Mouse (Mus musculus) erythroid progenitor cell, adult 5-6 weeks (primary cell): ENCODE measurements around the gene Aplp2. TPM values are rescaled to one million over a fixed set of nuclear protein-coding genes. Genes with fewer than 3 reads are reported as not detected.

Experiments
- ATAC-seq: replicated peaks from 2 replicates; pipeline ENCODE4 v1.8.0; 2016; ENCODE audit warnings: moderate number of reproducible peaks, mild to moderate bottlenecking, moderate TSS enrichment, inconsistent platforms; ENCODE audit not compliant: poor library complexity, low FRiP score, severe bottlenecking
- total RNA-seq, 2 experiments: library from RNA; stranded (forward) in 1 of 2; stranded (reverse) in 1 of 2; fragments of 150-400 nt in 1 of 2; fragments of 186-747, 209-891 nt in 1 of 2; gene quantifications; 2 replicates each; pipeline versions ENCODE4 v1.2.3 to v1.2.4; 2015 to 2017; ENCODE audit warnings: low replicate concordance in 2 of 2

Gene Aplp2
- total RNA-seq, 2 experiments from 2014 or later: 297 to 428 TPM

DNA sequence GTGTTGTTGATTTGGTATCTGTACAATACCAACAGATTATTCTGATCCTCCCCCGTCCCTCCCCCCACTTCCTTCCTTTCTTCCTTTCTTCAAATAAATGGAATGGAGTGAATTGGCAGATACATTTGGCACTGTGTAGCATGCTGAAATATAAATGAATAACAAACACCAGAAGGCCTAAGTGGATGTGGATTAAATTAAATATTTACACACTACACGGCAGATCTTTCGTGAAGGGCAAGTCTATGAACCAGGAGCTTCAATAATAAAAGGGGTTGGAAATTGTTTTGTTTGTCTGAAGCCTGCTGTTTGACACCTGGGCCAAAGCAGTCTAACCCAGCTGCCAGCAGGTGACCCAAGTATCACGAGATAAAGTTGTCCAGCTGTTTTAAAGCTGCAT lies 23.4 kb upstream of the Aplp2 start:
- no peak for ATAC-seq

DNA sequence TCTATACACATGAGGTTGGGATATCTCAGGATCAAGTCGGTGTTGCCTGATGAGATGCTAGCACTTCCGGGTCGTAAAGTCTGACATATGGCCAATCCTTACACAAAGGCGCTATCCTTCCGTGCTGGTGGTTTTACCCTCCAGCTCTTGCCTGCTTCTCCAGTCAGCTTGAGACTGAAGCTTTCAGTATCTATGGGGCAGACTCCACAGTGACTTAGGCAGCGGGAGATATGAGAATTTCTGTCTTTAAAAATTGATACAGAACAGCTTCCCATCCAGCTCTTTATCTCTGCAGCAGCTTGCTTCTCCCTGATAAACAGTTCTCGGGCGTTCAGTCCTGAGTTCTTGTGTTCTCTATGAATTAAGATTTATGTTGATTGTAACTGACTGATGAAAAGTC lies 14.9 kb upstream of the Aplp2 start:
- peak; percentile 81 for ATAC-seq

DNA sequence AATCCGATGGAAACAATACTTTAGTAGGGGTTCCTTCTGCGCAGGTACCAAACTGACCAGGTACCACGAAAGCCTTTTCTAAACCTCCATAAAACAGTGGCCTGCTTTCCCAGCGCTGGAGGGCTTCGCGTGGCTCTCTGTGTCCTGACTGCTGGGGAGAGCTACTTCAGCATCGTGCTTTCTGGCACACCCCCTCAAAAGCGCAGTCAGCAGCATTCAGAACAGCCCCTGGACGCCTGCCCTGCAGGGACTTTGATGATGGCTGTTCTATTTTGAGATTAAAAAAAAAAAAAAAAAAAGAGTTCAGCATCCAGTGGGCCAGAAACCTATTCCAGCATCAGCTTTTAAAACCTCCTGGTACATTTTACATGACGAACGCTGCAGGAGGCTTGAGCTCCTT lies 14.2 kb upstream of the Aplp2 start:
- no peak for ATAC-seq

DNA sequence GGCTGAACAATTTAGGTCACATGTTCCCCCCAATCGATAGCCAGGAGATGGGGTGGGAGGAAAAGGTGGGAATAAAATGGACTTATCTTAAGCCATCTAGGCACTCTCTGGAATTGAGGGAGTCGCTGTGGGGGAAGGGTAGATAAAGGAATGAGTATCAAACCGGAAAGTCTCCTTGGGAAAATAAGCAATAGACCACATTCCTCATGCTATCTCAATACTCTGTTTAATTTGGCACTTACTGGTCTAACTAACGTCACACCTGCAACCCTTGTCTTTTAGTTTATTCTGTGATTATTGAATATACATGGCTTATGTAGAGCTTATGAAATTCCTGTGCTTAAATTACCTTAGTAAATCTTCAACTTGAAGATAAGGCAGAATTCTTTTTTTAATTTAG lies 11.9 kb upstream of the Aplp2 start:
- no peak for ATAC-seq

DNA sequence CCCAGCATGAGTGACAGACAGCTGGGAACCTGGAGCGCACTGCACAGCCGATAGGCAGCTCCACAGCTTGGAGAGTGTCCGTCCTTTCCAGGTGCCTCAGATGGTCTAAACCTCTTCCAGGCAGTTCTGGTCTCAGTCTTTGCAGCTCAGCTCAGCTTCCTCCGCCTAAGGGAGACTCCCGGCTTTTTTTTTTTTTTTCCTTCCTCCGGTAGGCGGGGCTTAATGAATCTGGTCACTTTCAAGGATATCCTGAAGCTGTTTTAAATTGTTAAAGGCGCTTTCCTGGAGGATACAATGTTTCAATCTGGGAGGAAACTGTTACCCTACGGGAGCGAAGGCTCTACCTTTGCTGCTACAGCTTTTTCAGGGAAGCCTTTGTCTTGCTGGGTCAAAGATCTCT lies 9.6 kb upstream of the Aplp2 start:
- no peak for ATAC-seq

DNA sequence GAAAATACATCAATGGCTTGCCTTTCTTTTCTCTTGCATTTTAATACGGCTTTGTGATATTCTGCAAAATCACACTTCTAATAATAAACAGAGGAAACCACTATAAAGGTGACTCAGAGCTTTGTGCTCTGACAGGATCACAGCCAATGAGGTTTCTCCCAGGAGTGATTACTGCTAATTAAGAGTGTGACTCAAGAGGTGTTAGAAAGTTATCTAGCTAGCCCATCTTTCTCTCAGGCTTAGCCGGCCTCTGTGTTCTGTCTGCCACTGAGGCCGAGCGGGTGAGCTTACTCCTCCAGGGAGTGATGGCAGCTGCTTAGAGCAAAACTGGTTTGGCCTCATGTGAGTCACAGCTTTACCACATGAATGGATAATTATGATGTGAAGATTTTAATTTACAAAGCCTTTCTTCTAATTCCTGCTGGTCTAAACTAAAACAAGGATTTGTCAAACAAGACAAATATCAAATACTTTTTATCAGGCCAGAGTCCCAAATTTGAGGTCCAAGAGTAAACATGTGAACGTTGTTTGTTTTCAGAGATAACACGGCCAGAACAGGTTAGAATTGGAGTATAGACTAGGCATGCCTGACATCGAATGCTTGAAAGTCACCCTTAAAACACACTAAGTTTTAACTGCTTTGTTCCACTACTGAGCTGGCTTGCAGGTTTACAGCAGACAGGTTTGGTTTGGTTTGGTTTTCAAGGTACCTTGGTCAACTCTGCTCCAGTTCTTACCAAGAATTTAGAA lies 6.2 kb upstream of the Aplp2 start:
- no peak for ATAC-seq

DNA sequence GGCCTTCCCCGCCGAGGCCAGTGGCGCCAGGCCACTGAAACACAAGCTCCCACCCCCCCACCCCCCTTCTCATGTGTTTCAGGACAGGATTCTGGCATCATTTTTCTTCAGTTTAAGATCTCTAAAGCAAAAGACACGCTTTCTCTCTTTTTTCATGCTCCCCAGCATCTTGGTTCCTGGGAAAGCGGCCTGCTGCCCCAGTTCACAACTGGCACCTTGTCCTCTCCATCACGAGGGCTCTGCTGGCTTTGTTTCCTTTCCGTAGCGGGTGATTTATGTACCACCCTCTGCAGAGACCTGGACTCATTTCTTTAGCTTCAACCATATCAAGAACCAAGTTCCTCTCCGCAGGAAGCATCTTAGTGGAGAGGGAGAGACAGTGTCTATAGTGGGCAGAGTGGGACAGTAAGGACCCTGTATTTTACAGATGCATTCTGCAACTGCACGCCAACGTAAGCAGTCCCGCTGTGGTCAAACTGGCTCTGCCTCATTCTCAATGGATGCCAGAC lies 939 bp upstream of the Aplp2 start:
- no peak for ATAC-seq

DNA sequence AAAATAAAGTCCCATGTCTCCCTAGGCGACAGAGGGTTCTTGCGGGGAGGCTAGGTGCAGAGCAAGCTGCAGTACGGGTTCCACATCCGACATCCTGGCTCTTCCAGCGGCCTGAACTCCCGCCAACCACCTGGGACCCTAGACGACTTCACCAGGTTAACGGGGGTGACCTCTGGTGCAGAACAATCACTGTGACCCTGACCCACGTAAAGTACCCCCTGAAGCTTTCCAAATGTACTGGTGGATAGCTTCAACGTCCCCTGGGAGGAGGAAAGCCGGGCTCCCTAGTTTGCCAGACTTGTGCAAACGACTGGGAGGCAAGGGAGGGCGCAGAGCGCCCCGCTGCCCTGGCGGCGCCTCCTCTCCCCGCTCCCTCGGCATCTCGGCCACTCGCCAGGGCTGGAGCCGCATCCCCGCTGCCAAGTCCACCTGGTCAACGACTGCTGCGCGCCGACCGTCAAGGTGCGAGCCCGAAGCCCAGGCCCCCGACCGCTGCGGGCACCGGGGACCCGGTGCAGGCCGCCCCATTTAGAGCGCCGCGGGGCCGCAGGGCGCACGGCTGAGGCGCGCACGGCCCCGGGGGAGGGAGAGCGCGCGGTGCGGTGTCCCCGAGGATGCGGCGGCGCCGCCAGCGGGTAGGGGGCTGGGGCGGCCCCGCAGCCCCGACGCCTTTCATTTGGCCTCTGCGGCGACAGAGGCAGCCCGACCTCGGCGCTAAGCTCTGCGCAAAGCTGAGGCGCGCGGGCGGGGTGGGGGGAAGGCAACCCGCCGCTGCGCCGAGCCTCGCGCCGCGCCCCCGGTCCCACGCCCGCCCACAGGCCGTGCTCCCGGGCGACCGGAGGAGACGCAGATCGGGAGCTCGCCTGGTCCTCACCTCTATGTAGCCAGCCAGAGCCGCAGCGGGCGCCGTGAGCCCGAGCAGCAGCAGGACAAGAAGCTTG lies 596 bp downstream of the Aplp2 start:
- 0 out of 2 replicates have a peak, but pooled peaks have one; percentile 26 for ATAC-seq

DNA sequence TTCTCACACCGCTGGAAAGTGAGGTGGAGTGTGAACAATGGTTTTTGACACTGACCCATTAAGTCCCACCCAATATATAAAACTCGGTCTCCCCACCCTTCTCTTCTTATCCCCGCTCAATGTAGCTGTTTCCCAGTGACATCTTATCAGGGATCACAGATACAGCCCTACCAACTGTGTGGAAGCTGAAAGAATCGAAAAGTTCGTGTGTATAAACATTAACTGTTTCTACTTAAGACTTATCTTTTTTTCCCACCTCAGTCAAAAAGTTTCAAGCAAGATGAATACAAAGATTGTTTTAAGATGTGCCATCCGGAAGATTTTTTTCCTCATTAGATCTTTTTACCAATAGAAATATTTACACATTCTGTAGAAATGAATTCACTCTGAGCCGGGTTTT lies 1.5 kb downstream of the Aplp2 start:
- no peak for ATAC-seq

DNA sequence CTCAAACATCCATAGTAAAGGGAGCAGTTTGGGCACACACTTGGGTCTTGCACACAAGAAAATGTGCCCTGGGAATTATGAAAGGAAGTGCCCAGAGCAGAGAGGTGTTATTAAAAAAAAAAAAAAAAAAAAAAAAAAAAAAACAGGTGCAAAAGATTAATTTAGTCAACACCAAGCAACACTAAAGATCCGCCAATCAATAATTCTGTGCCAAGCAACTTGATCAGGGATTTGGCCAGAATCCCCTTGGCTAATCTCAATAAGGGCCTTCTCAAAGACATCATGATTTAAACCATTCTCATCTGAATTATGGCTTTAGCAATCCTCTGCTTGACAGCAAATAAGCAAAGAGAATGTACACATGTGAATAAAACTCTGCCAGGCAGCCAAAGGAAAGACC lies 2.1 kb downstream of the Aplp2 start:
- ATAC-seq: no peak

DNA sequence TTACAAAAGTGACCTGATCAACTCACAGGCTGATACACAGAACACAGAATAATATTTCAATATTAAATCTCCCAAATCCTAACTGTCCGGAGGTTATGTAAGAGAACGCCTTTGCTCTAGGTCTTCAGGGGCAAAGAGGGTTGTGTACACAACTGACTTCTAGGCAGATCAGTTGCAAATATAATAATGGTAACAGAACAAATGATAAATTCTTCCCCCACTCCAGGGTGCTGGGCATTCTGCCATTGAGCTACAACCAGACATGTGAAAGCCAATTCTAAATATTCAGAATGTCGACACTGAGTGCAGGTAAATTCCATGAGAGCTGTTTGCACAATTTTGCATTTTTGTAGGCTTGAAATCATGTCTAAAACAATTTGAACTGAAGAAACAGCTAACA lies 3.9 kb downstream of the Aplp2 start:
- ATAC-seq: no peak

DNA sequence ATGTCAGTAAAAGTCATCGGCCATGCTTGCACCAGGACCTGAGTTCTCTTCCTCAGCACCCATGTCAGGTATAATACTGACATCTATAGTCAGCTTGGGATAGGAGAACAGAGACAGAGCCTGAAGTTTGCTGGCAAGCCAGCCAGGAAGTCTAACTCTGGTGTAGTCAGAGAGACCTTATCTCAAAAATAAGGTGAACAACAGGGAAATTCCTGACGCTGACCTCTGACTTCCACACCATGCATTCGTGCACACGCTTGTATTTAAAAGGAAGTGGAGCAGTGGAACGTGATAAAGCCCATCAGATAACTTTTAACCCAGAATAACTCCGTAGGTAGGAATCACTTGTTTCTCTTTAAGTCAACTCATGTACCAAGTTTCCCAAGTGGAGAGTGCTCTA lies 6.9 kb downstream of the Aplp2 start:
- ATAC-seq: no peak

DNA sequence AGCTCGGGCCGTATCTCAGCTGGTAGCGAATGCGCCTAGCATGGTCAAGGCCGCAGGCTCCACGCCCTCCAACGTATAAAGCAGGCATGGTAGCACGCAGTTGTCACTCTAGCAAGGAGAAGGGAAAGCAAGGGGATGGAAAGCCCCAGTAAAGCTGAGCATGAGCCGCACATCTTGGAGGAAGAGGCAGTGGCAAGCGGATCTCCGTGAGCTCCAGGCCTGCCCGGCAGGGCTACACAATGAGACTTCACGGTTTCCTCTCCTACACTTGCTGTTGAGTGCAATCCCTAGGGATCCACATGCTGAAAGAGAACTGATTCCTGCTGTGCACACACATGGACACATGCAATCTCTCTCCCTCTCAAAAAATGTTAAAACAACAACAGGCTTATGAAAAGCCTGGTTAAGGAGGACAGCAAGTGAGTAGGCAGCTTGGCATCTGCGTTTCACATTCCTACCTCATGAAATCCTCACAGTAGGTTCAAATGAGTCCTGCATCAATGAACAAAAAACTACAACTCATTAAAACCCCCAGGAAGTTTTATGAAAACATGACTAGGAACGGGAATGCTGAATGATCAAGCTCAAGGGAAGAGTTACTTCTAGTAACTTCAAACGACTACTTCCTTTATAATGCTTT lies 7.9 kb downstream of the Aplp2 start:
- ATAC-seq: no peak

DNA sequence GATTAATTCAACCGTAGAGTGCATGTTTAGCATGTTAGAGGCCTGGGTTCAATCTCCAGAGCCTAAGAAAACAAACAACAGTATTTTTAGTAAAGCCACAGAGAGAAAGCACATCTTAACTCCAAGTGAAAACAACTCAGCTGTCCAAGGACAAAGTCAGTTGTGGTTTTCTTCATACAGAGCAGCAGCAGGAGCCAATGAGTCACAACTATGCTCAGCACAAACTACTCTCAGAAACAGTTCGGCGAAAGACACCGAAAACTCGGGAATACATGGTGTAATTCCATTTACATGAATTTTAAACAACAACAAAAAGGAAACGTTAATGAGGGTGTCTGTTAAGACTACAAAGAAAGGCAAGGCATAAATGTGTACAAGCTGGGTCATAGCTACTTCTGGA lies 8.5 kb downstream of the Aplp2 start:
- ATAC-seq: no peak

DNA sequence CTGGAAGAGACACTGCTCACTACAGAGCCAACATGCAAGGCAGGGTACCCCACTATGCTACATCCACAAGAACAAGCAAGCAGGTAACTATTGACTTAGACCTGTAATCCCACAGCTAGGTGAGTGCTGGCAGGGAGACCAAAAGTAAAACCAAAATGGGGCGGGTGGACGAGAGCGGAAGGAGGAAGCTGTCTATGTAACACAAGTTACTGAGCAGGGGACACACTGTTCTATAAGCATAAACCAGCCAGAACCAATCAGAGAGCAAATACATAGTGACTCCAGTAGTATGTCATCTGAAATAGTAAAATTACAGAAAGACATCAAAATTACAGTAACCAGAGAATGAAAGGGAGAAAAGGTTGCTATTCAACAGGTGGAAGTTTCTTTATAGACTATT lies 13.0 kb downstream of the Aplp2 start:
- no peak for ATAC-seq

DNA sequence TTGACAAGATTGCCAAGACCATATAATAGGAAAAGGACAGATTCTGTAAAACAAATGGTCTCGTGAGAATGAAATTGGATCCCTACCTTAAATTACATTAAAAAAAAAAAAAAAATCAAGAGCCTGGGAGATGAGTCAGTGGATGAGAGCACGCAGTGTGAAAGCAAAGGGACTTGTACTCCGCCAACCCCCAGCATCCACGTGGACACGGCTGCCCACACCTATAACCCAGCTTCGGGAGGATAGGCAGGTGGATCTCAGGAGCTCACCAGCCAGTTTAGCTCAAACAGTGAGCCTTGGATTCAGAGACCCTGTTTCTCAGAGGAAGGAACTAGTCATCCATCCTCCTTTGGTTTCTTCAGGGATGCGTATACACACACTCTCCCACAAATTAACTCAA lies 13.8 kb downstream of the Aplp2 start:
- ATAC-seq: no peak

DNA sequence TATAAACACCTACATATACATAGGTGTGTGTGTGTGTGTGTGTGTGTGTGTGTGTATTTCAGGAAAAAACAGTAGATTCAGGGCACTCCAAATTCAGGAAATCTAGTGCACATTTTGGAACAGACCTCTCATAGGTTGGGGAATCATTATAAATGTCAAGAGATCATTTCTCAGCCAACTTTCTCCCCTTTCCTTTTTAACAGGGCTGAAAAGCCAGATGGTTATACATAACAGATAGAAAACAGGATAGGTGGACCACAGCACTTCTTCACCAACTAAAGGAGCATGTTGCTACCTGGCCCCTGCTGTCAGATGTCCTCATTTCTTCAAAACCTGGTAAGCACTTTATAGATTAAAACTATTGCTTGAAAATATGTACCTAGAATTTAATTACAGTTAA lies 14.9 kb downstream of the Aplp2 start:
- no peak for ATAC-seq

DNA sequence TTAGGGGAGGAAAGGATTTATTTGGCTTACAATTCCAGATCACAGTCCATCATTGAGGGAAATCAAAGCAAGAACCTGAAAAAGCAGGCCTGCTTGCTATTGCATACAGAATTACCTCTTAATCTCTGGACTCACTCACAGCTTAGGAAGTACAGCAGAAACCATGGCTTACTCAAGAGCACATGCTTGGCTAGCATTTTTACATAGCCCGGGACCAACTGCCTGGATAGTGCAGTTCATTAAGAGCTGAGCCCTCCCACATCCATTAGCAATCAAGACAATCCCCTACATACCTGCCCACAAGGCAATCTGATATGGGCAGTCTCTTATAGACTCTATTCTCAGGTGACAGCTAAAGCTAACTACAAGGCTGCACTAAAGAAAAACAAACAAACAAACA lies 16.0 kb downstream of the Aplp2 start:
- ATAC-seq: no peak

DNA sequence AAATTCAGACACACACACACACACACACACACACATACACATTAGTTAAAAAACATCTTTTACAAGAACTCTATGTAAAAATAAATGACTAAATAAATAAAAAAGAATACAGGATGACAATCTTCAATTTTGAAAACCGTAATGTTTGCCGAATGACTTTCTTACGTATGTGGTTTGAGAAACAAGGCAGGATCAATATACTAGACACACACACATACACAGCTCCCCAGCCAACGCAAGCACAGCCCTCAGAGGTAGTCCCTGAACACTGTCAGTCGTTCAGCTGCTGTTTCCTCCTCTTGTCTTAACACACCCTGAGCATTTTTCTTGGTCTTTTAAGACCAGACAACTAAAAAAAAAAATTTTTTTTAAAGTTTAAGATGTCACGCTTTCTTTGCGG lies 19.2 kb downstream of the Aplp2 start:
- no peak for ATAC-seq

DNA sequence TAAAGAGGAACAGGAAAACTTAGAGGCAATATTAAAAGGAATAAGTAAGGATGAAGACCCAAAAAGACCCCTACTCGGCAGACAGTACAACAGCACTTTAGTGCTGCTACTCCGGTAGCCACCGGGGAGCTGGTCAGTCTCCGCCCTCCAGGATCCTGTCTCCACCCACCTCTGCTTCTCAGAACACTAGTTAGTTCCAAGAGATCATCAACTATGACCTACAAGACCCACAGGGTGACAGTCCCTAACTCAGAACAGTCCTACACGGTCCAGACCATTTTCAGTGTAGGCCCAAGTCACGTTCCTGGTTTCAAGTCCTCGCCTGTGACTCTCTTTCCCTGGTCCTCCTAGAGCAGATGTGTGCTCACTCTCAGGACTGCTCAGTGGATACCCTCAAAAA lies 20.1 kb downstream of the Aplp2 start:
- no peak for ATAC-seq

DNA sequence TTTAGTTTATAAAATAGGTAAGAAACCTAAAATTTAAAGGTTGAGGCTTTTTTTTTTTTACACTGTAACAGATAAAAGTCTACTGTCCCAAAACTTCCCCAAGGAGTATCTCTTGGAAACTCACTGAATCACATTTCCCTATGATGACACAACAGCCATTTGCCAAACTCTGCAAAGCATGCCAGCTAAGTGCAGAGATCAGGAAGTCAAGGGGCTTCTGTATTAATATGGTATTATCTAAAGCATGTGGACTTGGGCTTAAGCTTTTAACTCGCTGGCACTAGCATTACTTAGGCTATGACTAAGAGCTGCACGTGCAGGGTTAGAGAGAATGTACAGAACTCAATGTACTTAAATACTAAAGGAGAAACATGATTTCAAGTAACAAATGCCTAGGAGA lies 22.4 kb downstream of the Aplp2 start:
- ATAC-seq: no peak
